Mouse (Mus musculus) lung, adult 2 months (tissue): ENCODE results near the gene Snapc5.

ENCODE experiments used
- CTCF ChIP-seq: fragments of 200-500 bp; IDR thresholded peaks from 2 replicates; pipeline ENCODE4 v1.5.1; 2011; ENCODE audit warnings: mild to moderate bottlenecking, low read length, control low read depth; ENCODE audit not compliant: insufficient read depth
- POLR2A ChIP-seq: fragments of 200-500 bp; IDR thresholded peaks from 2 replicates; pipeline ENCODE4 v1.6.1; 2011; ENCODE audit warnings: low read depth, mild to moderate bottlenecking, control low read depth, low read length, borderline replicate concordance; ENCODE audit errors: extremely low read depth

GRCm38 (mm10) chr9:64231674-64232073 lies 52.6 kb downstream of the Snapc5 start:
- TF ChIP-seq POLR2A = no peak
- TF ChIP-seq CTCF = no peak
